Mouse (Mus musculus) ES-Bruce4 (cell line): ENCODE measurements at regions not wholly inside any gene's neighbourhood (a gene's known extent, or its start where the extent isn't known, plus 50 kb on each side); places are given as distances from the start of the nearest gene placed in this dataset.

Experiments used
- H3K27ac ChIP-seq: 2 replicates; pipeline ENCODE4 v1.5.1; 2012; ENCODE audit warnings: low read length, inconsistent platforms; ENCODE audit not compliant: insufficient read depth
- H3K27me3 ChIP-seq: 2 replicates; pipeline ENCODE4 v1.6.1; 2012; ENCODE audit warnings: mild to moderate bottlenecking, low read length, inconsistent platforms; ENCODE audit not compliant: control insufficient read depth, poor library complexity, insufficient read depth, severe bottlenecking
- H3K36me3 ChIP-seq: 2 replicates; pipeline ENCODE4 v1.6.1; 2012; ENCODE audit warnings: inconsistent platforms, mild to moderate bottlenecking, low read length, moderate library complexity; ENCODE audit not compliant: control insufficient read depth, poor library complexity, insufficient read depth, severe bottlenecking
- H3K4me1 ChIP-seq: one replicate; pipeline ENCODE4 v1.8.1; 2011; ENCODE audit warnings: low read length; ENCODE audit not compliant: control insufficient read depth, insufficient read depth
- H3K4me3 ChIP-seq: 2 replicates; pipeline ENCODE4 v1.5.1; 2011; ENCODE audit warnings: low read depth, mild to moderate bottlenecking, low read length
- H3K9ac ChIP-seq: 2 replicates; pipeline ENCODE4 v1.6.1; 2012; ENCODE audit warnings: low read depth, mild to moderate bottlenecking, inconsistent platforms; ENCODE audit not compliant: poor library complexity, severe bottlenecking
- H3K9me3 ChIP-seq: replicated peaks from 2 replicates; pipeline ENCODE4 v1.6.1; 2012; ENCODE audit warnings: mild to moderate bottlenecking, low read length, inconsistent platforms; ENCODE audit not compliant: control insufficient read depth, poor library complexity, insufficient read depth, severe bottlenecking
- CTCF ChIP-seq: IDR thresholded peaks from one replicate; pipeline ENCODE4 v1.8.1; 2011; ENCODE audit warnings: low read depth, low read length
- EP300 ChIP-seq: IDR thresholded peaks from 2 replicates; pipeline ENCODE4 v1.6.1; 2011; ENCODE audit warnings: low read depth, low read length; ENCODE audit not compliant: insufficient read depth
- POLR2A ChIP-seq: IDR thresholded peaks from one replicate; pipeline ENCODE4 v1.8.1; 2011; ENCODE audit warnings: low read length; ENCODE audit not compliant: insufficient read depth

- Histone ChIP-seq H3K9ac (no peak overlapping the region), H3K27ac (no peak overlapping the region), H3K36me3 (no peaks in the 10 kb centered on the region), H3K4me3 (no peak overlapping the region), H3K27me3 (no peaks in the 10 kb centered on the region), H3K4me1 (no peaks in the 10 kb centered on the region), H3K9me3 (no peaks in the 10 kb centered on the region)
- TF ChIP-seq EP300 (no peak), CTCF (no peak), POLR2A (no peak)
Observed at GRCm38 (mm10) chr19:54555351-54555750, 511.4 kb downstream of the Adra2a start.

- no peaks in the 10 kb centered on the region for H3K27me3 ChIP-seq
- no peak overlapping the region for H3K27ac ChIP-seq
- TF ChIP-seq CTCF (no peak), EP300 (no peak), POLR2A (no peak)
- no peaks in the 10 kb centered on the region for H3K36me3 ChIP-seq
- H3K9me3 ChIP-seq = no peaks in the 10 kb centered on the region
- no peak overlapping the region for H3K4me3 ChIP-seq
- no peaks in the 10 kb centered on the region for H3K4me1 ChIP-seq
- no peak overlapping the region for H3K9ac ChIP-seq
Observed at GRCm38 (mm10) chr19:54557984-54558383, 514.0 kb downstream of the Adra2a start.

GRCm38 (mm10) chr19:54583574-54583973 is 539.6 kb downstream of the Adra2a start:
- TF ChIP-seq EP300 (no peak), POLR2A (no peak), CTCF (no peak)
- H3K9me3 ChIP-seq = no peaks in the 10 kb centered on the region
- no peak overlapping the region for H3K27ac ChIP-seq
- no peak overlapping the region for H3K4me3 ChIP-seq
- no peaks in the 10 kb centered on the region for H3K27me3 ChIP-seq
- H3K9ac ChIP-seq = no peak overlapping the region
- H3K36me3 ChIP-seq = no peaks in the 10 kb centered on the region
- peaks cover 1% of the 10 kb centered on the region for H3K4me1 ChIP-seq

GRCm38 (mm10) chr19:54584687-54585237 is 540.8 kb downstream of the Adra2a start:
- Histone ChIP-seq H3K4me3 (no peak overlapping the region), H3K4me1 (peaks cover 1% of the 10 kb centered on the region), H3K27ac (no peak overlapping the region), H3K9me3 (no peaks in the 10 kb centered on the region), H3K9ac (no peak overlapping the region), H3K27me3 (no peaks in the 10 kb centered on the region), H3K36me3 (no peaks in the 10 kb centered on the region)
- no peak for TF ChIP-seq EP300
- no peak for TF ChIP-seq CTCF

GRCm38 (mm10) chr19:54585326-54585725 is 541.4 kb downstream of the Adra2a start:
- TF ChIP-seq EP300 (no peak), CTCF (no peak), POLR2A (no peak)
- Histone ChIP-seq H3K27ac (no peak overlapping the region), H3K9ac (no peak overlapping the region), H3K36me3 (no peaks in the 10 kb centered on the region), H3K9me3 (no peaks in the 10 kb centered on the region), H3K4me3 (no peak overlapping the region), H3K27me3 (no peaks in the 10 kb centered on the region), H3K4me1 (peaks cover 1% of the 10 kb centered on the region)

GRCm38 (mm10) chr19:54603345-54603744 is 523.7 kb downstream of the Gpam start:
- Histone ChIP-seq H3K4me1 (no peaks in the 10 kb centered on the region), H3K9me3 (no peaks in the 10 kb centered on the region), H3K9ac (no peak overlapping the region), H3K27ac (no peak overlapping the region), H3K36me3 (no peaks in the 10 kb centered on the region), H3K27me3 (no peaks in the 10 kb centered on the region), H3K4me3 (no peak overlapping the region)
- TF ChIP-seq POLR2A (no peak), EP300 (no peak), CTCF (no peak)
